In genomic region chr14:26557581-26557980, GRCm38 (mm10) we compare ENCODE assay signal across 13 mouse cellular contexts. TPM values are rescaled to one million over a fixed set of nuclear protein-coding genes. Genes with fewer than 3 reads are reported as not detected.
DNase-seq lines count a peak whose midpoint lies in the region; ATAC-seq and TF ChIP-seq lines count a peak whose summit lies in the region.
"Had no signal": no experiment of that assay in that cellular context is flagged by ENCODE, and none has a peak within 500 bp of the region (broad histone marks: within the 10 kb centered on the region; RNA-seq: fewer than 3 reads in every experiment).

No protein-coding gene starts in this region.

- peak; percentile 10 to 34 for DNase-seq in adrenal gland, postnatal 36 days
- DNase-seq in adrenal gland, adult 8-10 months, result no peak
- peak; percentile 41 for DNase-seq in ES-CJ7 (ENCODE audit: low read depth, low spot score)
- peak; percentile 75 for DNase-seq in kidney, adult 2 months
- DNase-seq in lung, postnatal 36 days, result peak; percentile 56
- DNase-seq in cerebellum, adult 2 months, result no peak
- no peak for DNase-seq in layer of hippocampus, adult 9-11 months
- DNase-seq: B cell, adult 2 months; spleen, adult 18-20 months had no signal

- no peak for TF ChIP-seq POLR2A in kidney, adult 2 months (IDR thresholded peaks at IDR 0.05; ENCODE audit: low read depth, low read length)
- TF ChIP-seq POLR2A in cerebellum, adult 2 months (IDR thresholded peaks at IDR 0.05; ENCODE audit: borderline replicate concordance, insufficient read depth, low read length), result no peak

- no peak overlapping the region for H3K4me2 ChIP-seq in forebrain, embryonic 15.5 days (replicated peaks)

- no peak overlapping the region for H3K4me3 ChIP-seq in kidney, adult 2 months (ENCODE audit: insufficient read depth, low read depth, low read length)
- no peak overlapping the region for H3K4me3 ChIP-seq in forebrain, embryonic 15.5 days
- H3K4me3 ChIP-seq in cerebellum, adult 2 months (replicated peaks; ENCODE audit: insufficient read depth, low read depth, low read length), result no peak overlapping the region
- H3K4me3 ChIP-seq: limb, embryonic 10.5 days; midbrain, embryonic 10.5 days had no signal

- no peak for TF ChIP-seq CTCF in kidney, adult 2 months (conservative IDR thresholded peaks at IDR 0.05; ENCODE audit: insufficient read depth, insufficient read length, low read depth, low read length)
- no peak for TF ChIP-seq CTCF in cerebellum, adult 2 months (IDR thresholded peaks at IDR 0.05; ENCODE audit: borderline replicate concordance, insufficient read depth, low read depth, low read length)

- no peaks in the 10 kb centered on the region for H3K9me3 ChIP-seq in forebrain, embryonic 15.5 days
- H3K9me3 ChIP-seq: limb, embryonic 10.5 days; midbrain, embryonic 10.5 days had no signal

- no peak overlapping the region for H3K9ac ChIP-seq in forebrain, embryonic 15.5 days (replicated peaks)

- no peak for ATAC-seq in forebrain, embryonic 15.5 days (replicated peaks)
- ATAC-seq: inflammation-experienced regulatory T-cells, adult 6 months had no signal

- 35% methylated on average over 1 of the region's 1 CpGs for WGBS in kidney, adult 2 months
- WGBS in forebrain, embryonic 15.5 days, result 72% methylated on average over 1 of the region's 1 CpGs
- 69% methylated on average over 1 of the region's 1 CpGs for WGBS in cerebellum, adult 2 months

- no peaks in the 10 kb centered on the region for H3K36me3 ChIP-seq in kidney, adult 2 months (ENCODE audit: control insufficient read depth, insufficient read depth, low read length)
- no peaks in the 10 kb centered on the region for H3K36me3 ChIP-seq in forebrain, embryonic 15.5 days
- H3K36me3 ChIP-seq: limb, embryonic 10.5 days; midbrain, embryonic 10.5 days had no signal

- no peaks in the 10 kb centered on the region; the same call in 1 of the 2 replicates for H3K27me3 ChIP-seq in kidney, adult 2 months (replicated peaks; ENCODE audit: control insufficient read depth, insufficient read depth, low read length)
- no peaks in the 10 kb centered on the region for H3K27me3 ChIP-seq in forebrain, embryonic 15.5 days
- no peaks in the 10 kb centered on the region for H3K27me3 ChIP-seq in cerebellum, adult 2 months (ENCODE audit: control insufficient read depth, insufficient read depth, low read length)

- peak overlapping the region; percentile 77 for H3K27ac ChIP-seq in kidney, adult 2 months (ENCODE audit: insufficient read depth, low read depth, low read length)
- no peak overlapping the region for H3K27ac ChIP-seq in forebrain, embryonic 15.5 days (replicated peaks)
- H3K27ac ChIP-seq in cerebellum, adult 2 months (ENCODE audit: insufficient read depth, low read length), result no peak overlapping the region
- H3K27ac ChIP-seq: limb, embryonic 10.5 days; midbrain, embryonic 10.5 days had no signal

- peaks cover 5% of the 10 kb centered on the region; the same call in 1 of the 2 replicates for H3K4me1 ChIP-seq in kidney, adult 2 months (ENCODE audit: control insufficient read depth, insufficient read depth, low read length)
- H3K4me1 ChIP-seq in forebrain, embryonic 15.5 days, result no peaks in the 10 kb centered on the region
- no peaks in the 10 kb centered on the region for H3K4me1 ChIP-seq in cerebellum, adult 2 months (ENCODE audit: control insufficient read depth, insufficient read depth, low read length)
- H3K4me1 ChIP-seq: midbrain, embryonic 10.5 days had no signal

RNA-seq across cellular contexts. Expression of gene Dennd6a, which starts 16.1 kb away (rescaled TPM):
- total RNA-seq in adrenal gland, postnatal 36 days (2021), result 10 to 100 TPM; 31.2 to 39.6 TPM
- total RNA-seq in adrenal gland, adult 8-10 months (2022), result 10 to 100 TPM; 31.6 to 44.2 (median 40.0) TPM
- 11.5 and 12.0 TPM in 2 replicates for polyA plus RNA-seq in kidney, adult 2 months (2012; rRNA removed)
- 23.8 and 26.1 TPM in 2 replicates for polyA plus RNA-seq in forebrain, embryonic 15.5 days (2015; fragmentation: Nextera tagmentation; extraction: Ambion mirVana)
- polyA plus RNA-seq in cerebellum, adult 2 months (2012; rRNA removed), result 20.5 and 21.4 TPM in 2 replicates

RNA-seq across cellular contexts. Expression of gene Slmap, which starts 22.9 kb away (rescaled TPM):
- 10 to 100 TPM; 76.2 to 84.7 TPM for total RNA-seq in adrenal gland, postnatal 36 days (2021)
- 10 to 100 TPM; 71.2 to 93.9 (median 81.5) TPM for total RNA-seq in adrenal gland, adult 8-10 months (2022)
- 19.3 and 20.0 TPM in 2 replicates for polyA plus RNA-seq in kidney, adult 2 months (2012; rRNA removed)
- 13.1 and 14.9 TPM in 2 replicates for polyA plus RNA-seq in forebrain, embryonic 15.5 days (2015; fragmentation: Nextera tagmentation; extraction: Ambion mirVana)
- 43.0 and 44.1 TPM in 2 replicates for polyA plus RNA-seq in cerebellum, adult 2 months (2012; rRNA removed)

Comparison
In these comparisons a context has a peak if more than half of its experiments do, and no peak if none do; other contexts are left out.
1. DNase-seq: peak in adrenal gland, postnatal 36 days (2 of 2), ES-CJ7 (single experiment), kidney, adult 2 months (single experiment) and lung, postnatal 36 days (single experiment); none in adrenal gland, adult 8-10 months (single experiment), cerebellum, adult 2 months (0 of 2) and layer of hippocampus, adult 9-11 months (single experiment).